Mouse (Mus musculus): ENCODE measurements around the gene Clba1. TPM values are rescaled to one million over a fixed set of nuclear protein-coding genes. Genes with fewer than 3 reads are reported as not detected.

Clba1 gene
- total RNA-seq, 2 experiments from 2014 or later: 0.31 to 0.64 TPM

Other genes with a start within 250 kb of the Clba1 start
- 10 to 100 TPM in 1 of 2 experiments, 1 to 10 TPM in 1; 9.2 to 11.1 TPM for gene Inf2, start 220.2 kb upstream of the Clba1 start, total RNA-seq (2021)
- gene Adssl1, start 188.9 kb upstream of the Clba1 start, total RNA-seq (2021): 100 to 1,000 TPM; 904 to 982 TPM
- 10 to 100 TPM; 12.6 to 17.0 TPM for gene Siva1, start 164.3 kb upstream of the Clba1 start, total RNA-seq (2021)
- gene Akt1, start 134.1 kb upstream of the Clba1 start, total RNA-seq (2021): 10 to 100 TPM; 49.9 to 55.7 TPM
- gene Zbtb42, start 130.1 kb upstream of the Clba1 start, total RNA-seq (2021): 1 to 10 TPM in 1 of 2 experiments, under 1 TPM in 1; 0.79 to 1.1 TPM
- gene Cep170b, start 88.5 kb upstream of the Clba1 start, total RNA-seq (2021): 10 to 100 TPM; 11.2 to 12.3 TPM
- 1 to 10 TPM; 2.3 to 3.0 TPM for gene Pld4, start 48.3 kb upstream of the Clba1 start, total RNA-seq (2021)
- gene Ahnak2, start 6.3 kb upstream of the Clba1 start, total RNA-seq (2021): 1 to 10 TPM; 5.0 to 7.0 TPM
- gene Cdca4, start 20.5 kb downstream of the Clba1 start, total RNA-seq (2021): 1 to 10 TPM; 2.1 to 3.0 TPM
- gene Gpr132, start 59.3 kb downstream of the Clba1 start, total RNA-seq (2021): under 1 TPM; 0.10 to 0.26 TPM
- gene Jag2, start 120.8 kb downstream of the Clba1 start, total RNA-seq (2021): 10 to 100 TPM; 18.0 to 19.6 TPM
- gene Nudt14, start 133.2 kb downstream of the Clba1 start, total RNA-seq (2021): 1 to 10 TPM; 7.5 to 8.2 TPM
- gene Btbd6, start 167.5 kb downstream of the Clba1 start, total RNA-seq (2021): 10 to 100 TPM; 12.7 to 13.5 TPM
- 10 to 100 TPM; 16.8 to 20.9 TPM for gene Brf1, start 191.8 kb downstream of the Clba1 start, total RNA-seq (2021)
- gene Pacs2, start 205.6 kb downstream of the Clba1 start, total RNA-seq (2021): 10 to 100 TPM; 34.9 to 36.6 TPM

All from gastrocnemius, postnatal 36 days (tissue).